Mouse (Mus musculus) heart, adult 2 months (tissue): ENCODE measurements around the gene Arhgap24. TPM values are rescaled to one million over a fixed set of nuclear protein-coding genes. Genes with fewer than 3 reads are reported as not detected.

Experiments
- DNase-seq, 2 experiments: peaks; one replicate each; pipeline ENCODE4 v3.0.0; 2021
- H3K27ac ChIP-seq: fragments of 200-600 bp; 2 replicates; pipeline ENCODE4 v1.8.1; 2022
- H3K27me3 ChIP-seq: fragments of 200-500 bp; 2 replicates; pipeline ENCODE4 v1.6.1; 2012; ENCODE audit warnings: mild to moderate bottlenecking, low read length, inconsistent platforms, mixed read lengths; ENCODE audit not compliant: control insufficient read depth, insufficient read depth
- H3K36me3 ChIP-seq: fragments of 200-500 bp; 2 replicates; pipeline ENCODE4 v1.6.1; 2012; ENCODE audit warnings: low read length, inconsistent platforms; ENCODE audit not compliant: control insufficient read depth, insufficient read depth
- H3K4me1 ChIP-seq: fragments of 200-500 bp; 2 replicates; pipeline ENCODE4 v1.6.1; 2011; ENCODE audit warnings: low read length; ENCODE audit not compliant: control insufficient read depth, insufficient read depth
- H3K4me3 ChIP-seq: fragments of 200-600 bp; 2 replicates; pipeline ENCODE4 v1.8.1; 2022
- H3K79me2 ChIP-seq: fragments of 200-500 bp; replicated peaks from 2 replicates; pipeline ENCODE4 v1.6.1; 2012; ENCODE audit warnings: mild to moderate bottlenecking, inconsistent platforms, low read length, moderate library complexity, mixed read lengths; ENCODE audit not compliant: control insufficient read depth, insufficient read depth
- H3K9ac ChIP-seq: fragments of 200-500 bp; 2 replicates; pipeline ENCODE4 v1.6.1; 2012; ENCODE audit warnings: low read depth, mild to moderate bottlenecking, control low read depth, inconsistent platforms, low read length, mixed read lengths
- CTCF ChIP-seq: fragments of 200-600 bp; IDR thresholded peaks from 2 replicates; pipeline ENCODE4 v1.8.1; 2022; ENCODE audit warnings: antibody characterized with exemption, mild to moderate bottlenecking, moderate library complexity
- EP300 ChIP-seq: fragments of 200-500 bp; IDR thresholded peaks from 2 replicates; pipeline ENCODE4 v1.6.1; 2011; ENCODE audit warnings: low read depth, low read length, control low read depth; ENCODE audit not compliant: insufficient read depth
- POLR2A ChIP-seq: fragments of 200-500 bp; IDR thresholded peaks from 2 replicates; pipeline ENCODE4 v1.6.1; 2011; ENCODE audit warnings: mild to moderate bottlenecking, low read depth, low read length, control low read depth; ENCODE audit not compliant: insufficient read depth
- WGBS: fragments of 180-500 bp; shearing (Covaris S2); methylation state at CpG from one replicate; pipeline ENCODE4 v1.1.7; 2018; 5-methylcytosine and 5-hydroxymethylcytosine counted together
- intact Hi-C: fragments of 180-260 bp; cut with DNase I; formaldehyde crosslinking; loops from one replicate; pipeline ENCODE4 v1.15.1; 2025
- polyA plus RNA-seq: library from polyadenylated mRNA; depleted of rRNA; stranded (reverse); fragments of >200 nt; gene quantifications from 2 replicates; pipeline ENCODE4 v1.2.3, GENCODE M21; 2012
- total RNA-seq, 2 experiments: library from RNA; stranded (reverse); gene quantifications; 2 replicates each; pipeline ENCODE4 v1.2.3; 2021

Gene Arhgap24
- total and polyA plus RNA-seq, 3 experiments, result 11.9 to 24.6 (median 15.2) TPM

GRCm38 (mm10) chr5:102801469-102801868, 320.3 kb downstream of the Arhgap24 start:
- intact Hi-C loops, result no loop called here
- H3K9ac ChIP-seq, result no peak overlapping the region
- no peak overlapping the region for H3K4me3 ChIP-seq
- no peaks in the 10 kb centered on the region for H3K4me1 ChIP-seq
- no peaks in the 10 kb centered on the region for H3K27me3 ChIP-seq
- no peak overlapping the region for H3K27ac ChIP-seq
- no peaks in the 10 kb centered on the region for H3K79me2 ChIP-seq
- TF ChIP-seq CTCF (no peak), EP300 (no peak), POLR2A (no peak)
- H3K36me3 ChIP-seq, result no peaks in the 10 kb centered on the region
- WGBS, result 77% methylated on average over 3 of the region's 3 CpGs
- DNase-seq, result no peak

GRCm38 (mm10) chr5:102802833-102803232, 321.6 kb downstream of the Arhgap24 start:
- Histone ChIP-seq H3K27ac (no peak overlapping the region), H3K79me2 (no peaks in the 10 kb centered on the region), H3K4me3 (no peak overlapping the region), H3K36me3 (no peaks in the 10 kb centered on the region), H3K27me3 (no peaks in the 10 kb centered on the region), H3K9ac (no peak overlapping the region), H3K4me1 (no peaks in the 10 kb centered on the region)
- intact Hi-C loops, result no loop called here
- DNase-seq, result no peak
- WGBS, result 85% methylated on average over 6 of the region's 6 CpGs
- TF ChIP-seq CTCF (no peak), POLR2A (no peak), EP300 (no peak)

- peak in 1 of 2 experiments; percentile 33 for DNase-seq
Measured at GRCm38 (mm10) chr5:102803675-102804074, 322.5 kb downstream of the Arhgap24 start.

GRCm38 (mm10) chr5:102807518-102807917, 326.3 kb downstream of the Arhgap24 start:
- intact Hi-C loops, result no loop called here
- no peaks in the 10 kb centered on the region for H3K36me3 ChIP-seq
- no peaks in the 10 kb centered on the region for H3K27me3 ChIP-seq
- H3K79me2 ChIP-seq, result no peaks in the 10 kb centered on the region; the same call in 1 of the 2 replicates
- H3K27ac ChIP-seq, result no peak overlapping the region
- H3K4me1 ChIP-seq, result no peaks in the 10 kb centered on the region
- TF ChIP-seq POLR2A (no peak), CTCF (no peak), EP300 (no peak)
- no peak for DNase-seq
- no peak overlapping the region for H3K4me3 ChIP-seq
- H3K9ac ChIP-seq, result no peak overlapping the region

More at GRCm38 (mm10) chr5:102803675-102804074, 322.5 kb downstream of the Arhgap24 start:
- Histone ChIP-seq H3K27me3 (no peaks in the 10 kb centered on the region), H3K79me2 (no peaks in the 10 kb centered on the region), H3K36me3 (no peaks in the 10 kb centered on the region), H3K27ac (no peak overlapping the region), H3K4me3 (no peak overlapping the region), H3K9ac (no peak overlapping the region), H3K4me1 (no peaks in the 10 kb centered on the region)
- intact Hi-C loops, result no loop called here
- TF ChIP-seq POLR2A (no peak), CTCF (no peak), EP300 (no peak)
- WGBS, result 62% methylated on average over 4 of the region's 4 CpGs

GRCm38 (mm10) chr5:102810366-102810957, 329.3 kb downstream of the Arhgap24 start:
- no peak overlapping the region for H3K9ac ChIP-seq
- no peaks in the 10 kb centered on the region for H3K36me3 ChIP-seq
- intact Hi-C loops, result no loop called here
- no peaks in the 10 kb centered on the region; the same call in 1 of the 2 replicates for H3K79me2 ChIP-seq
- H3K27me3 ChIP-seq, result no peaks in the 10 kb centered on the region
- no peaks in the 10 kb centered on the region for H3K4me1 ChIP-seq
- 85% methylated on average over 7 of the region's 7 CpGs for WGBS
- H3K27ac ChIP-seq, result no peak overlapping the region
- TF ChIP-seq POLR2A, result no peak
- no peak for TF ChIP-seq EP300
- no peak for TF ChIP-seq CTCF
- H3K4me3 ChIP-seq, result no peak overlapping the region
- no peak for DNase-seq

GRCm38 (mm10) chr5:102813271-102813670, 332.1 kb downstream of the Arhgap24 start:
- H3K36me3 ChIP-seq, result no peaks in the 10 kb centered on the region
- no peak for DNase-seq
- no peak overlapping the region for H3K9ac ChIP-seq
- WGBS, result 92% methylated on average over 3 of the region's 3 CpGs
- no peak for TF ChIP-seq POLR2A
- TF ChIP-seq CTCF, result no peak
- no peak for TF ChIP-seq EP300
- no peaks in the 10 kb centered on the region; the same call in 1 of the 2 replicates for H3K79me2 ChIP-seq
- no peaks in the 10 kb centered on the region for H3K4me1 ChIP-seq
- no peak overlapping the region for H3K4me3 ChIP-seq
- H3K27me3 ChIP-seq, result no peaks in the 10 kb centered on the region
- no peak overlapping the region for H3K27ac ChIP-seq
- intact Hi-C loops, result no loop called here
